ENCODE assay signal across 8 mouse cellular contexts in the genomic region with DNA sequence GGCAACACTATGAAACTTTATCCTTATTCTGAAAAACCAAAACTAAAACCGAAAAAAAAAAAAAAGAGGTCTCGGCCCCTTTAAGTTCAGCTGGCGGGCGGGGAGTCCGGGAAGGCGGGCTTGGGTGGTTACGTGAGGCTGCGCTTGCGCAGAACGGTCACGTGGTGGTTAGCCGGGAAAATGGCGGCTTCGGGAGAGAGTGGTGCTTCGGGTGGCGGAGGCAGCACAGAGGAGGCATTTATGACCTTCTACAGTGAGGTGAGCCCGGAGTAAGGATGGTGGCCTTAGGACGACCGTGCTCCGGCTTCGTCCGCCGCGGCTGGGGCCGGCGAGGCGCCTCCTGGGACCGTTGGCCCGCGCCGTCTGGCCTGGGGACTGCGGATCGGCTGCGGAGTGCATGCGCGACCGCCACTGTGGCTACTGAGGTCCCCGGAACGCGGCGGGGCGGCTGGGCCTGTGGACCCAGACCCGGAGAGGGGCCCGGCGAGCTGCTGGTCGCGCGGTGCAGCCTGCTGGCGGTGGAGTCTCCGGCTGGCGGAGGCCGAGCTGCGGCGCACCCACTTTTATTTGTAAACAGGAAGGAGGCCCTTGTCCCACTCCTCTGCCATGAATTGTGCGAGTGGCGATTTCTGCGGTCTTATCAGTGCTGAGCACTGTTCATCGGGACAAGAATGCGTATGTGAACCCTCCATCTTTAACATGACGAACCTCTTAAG. TPM values are rescaled to one million over a fixed set of nuclear protein-coding genes. Genes with fewer than 3 reads are reported as not detected.
A peak's percentile ranks its signal among the peaks of the same experiment; 100 is the strongest.
DNase-seq lines count a peak whose midpoint lies in the region; ATAC-seq and TF ChIP-seq lines count a peak whose summit lies in the region.

A gene (plus strand): TSS at position 145 of the 716 bp plus-strand sequence.

- H3K9me3 ChIP-seq in ES-E14 (ENCODE audit: control insufficient read depth, insufficient read depth, low read depth, low read length) = no peaks in the 10 kb centered on the region
- H3K9me3 ChIP-seq in forebrain, embryonic 16.5 days (ENCODE audit: control insufficient read depth, low read length) = no peaks in the 10 kb centered on the region
- no peaks in the 10 kb centered on the region for H3K9me3 ChIP-seq in lung, embryonic 14.5 days (ENCODE audit: low read depth, low read length)

- H3K9ac ChIP-seq in ES-E14 (ENCODE audit: insufficient read depth, low read depth, low read length, poor library complexity, severe bottlenecking) = peak within 1 kb of the TSS; percentile 96
- peak within 1 kb of the TSS; percentile 90 for H3K9ac ChIP-seq in forebrain, embryonic 16.5 days (replicated peaks; ENCODE audit: low read depth, low read length)
- peak within 1 kb of the TSS; percentile 94 for H3K9ac ChIP-seq in lung, embryonic 14.5 days

- under 1% methylated on average over 60 of the region's 60 CpGs for WGBS in forebrain, embryonic 16.5 days
- WGBS in lung, embryonic 14.5 days = under 1% methylated on average over 60 of the region's 60 CpGs
- under 1% methylated on average over 60 of the region's 60 CpGs for WGBS in olfactory bulb, adult 2 months
- WGBS in thymus, adult 2 months = under 1% methylated on average over 60 of the region's 60 CpGs

- H3K27ac ChIP-seq in ES-E14 (ENCODE audit: insufficient read depth, low read depth, low read length, poor library complexity, severe bottlenecking) = peak within 1 kb of the TSS; percentile 90
- peak within 1 kb of the TSS; percentile 73 for H3K27ac ChIP-seq in forebrain, embryonic 16.5 days (ENCODE audit: low read length)
- H3K27ac ChIP-seq in layer of hippocampus, adult 2 months = peak within 1 kb of the TSS; percentile 92
- peak within 1 kb of the TSS; percentile 84 for H3K27ac ChIP-seq in lung, embryonic 14.5 days (ENCODE audit: low read depth)
- H3K27ac ChIP-seq in olfactory bulb, adult 2 months (ENCODE audit: insufficient read depth, low read depth, low read length) = peak within 1 kb of the TSS; percentile 76
- H3K27ac ChIP-seq in thymus, adult 2 months (ENCODE audit: control insufficient read depth, insufficient read depth, low read length) = no peak within 1 kb of the TSS

- peak; percentile 92 for DNase-seq in ES-E14 (ENCODE audit: low read depth, low spot score)
- DNase-seq in cerebellum, adult 11-12 months = peak; percentile 91
- DNase-seq in heart, postnatal 36 days = peak; percentile 93 to 96
- DNase-seq in layer of hippocampus, adult 2 months (ENCODE audit: low spot score in 2 of 2) = peak; percentile 93 to 95
- DNase-seq in lung, embryonic 14.5 days = peak; percentile 98
- DNase-seq in thymus, adult 2 months = peak; percentile 96

- TF ChIP-seq POLR2A in olfactory bulb, adult 2 months (IDR thresholded peaks at IDR 0.05; ENCODE audit: insufficient read depth, low read depth, low read length) = peak; percentile 76
- peak; percentile 74; the same call in 1 of the 2 replicates for TF ChIP-seq POLR2A in thymus, adult 2 months (IDR thresholded peaks at IDR 0.05; ENCODE audit: control insufficient read depth, extremely low read depth, insufficient read depth, low read length, poor library complexity)

- H3K27me3 ChIP-seq in forebrain, embryonic 16.5 days (replicated peaks; ENCODE audit: control insufficient read depth, insufficient read depth, low read length) = no peaks in the 10 kb centered on the region
- H3K27me3 ChIP-seq in lung, embryonic 14.5 days (ENCODE audit: insufficient read depth, low read length) = no peaks in the 10 kb centered on the region
- no peaks in the 10 kb centered on the region for H3K27me3 ChIP-seq in thymus, adult 2 months (ENCODE audit: control insufficient read depth, insufficient read depth, low read length)

- H3K4me2 ChIP-seq in forebrain, embryonic 16.5 days (ENCODE audit: low read length) = peak within 1 kb of the TSS; percentile 75
- H3K4me2 ChIP-seq in lung, embryonic 14.5 days = peak within 1 kb of the TSS; percentile 71

- intact Hi-C loops in heart, postnatal 36 days (cut with DNase I) = no loop called here

- ATAC-seq in forebrain, embryonic 16.5 days = peak; percentile 75
- peak; percentile 76 for ATAC-seq in lung, embryonic 14.5 days (ENCODE audit: insufficient read depth)

- peaks cover 7 to 8% of the 10 kb centered on the region in 2 experiments for H3K4me1 ChIP-seq in ES-E14 (ENCODE audit: control insufficient read depth in 2 of 2, insufficient read depth in 2 of 2, low read length in 2 of 2, poor library complexity in 1 of 2)
- peaks cover 36% of the 10 kb centered on the region for H3K4me1 ChIP-seq in forebrain, embryonic 16.5 days (replicated peaks; ENCODE audit: control insufficient read depth, insufficient read depth, low read length)
- peaks cover 20% of the 10 kb centered on the region for H3K4me1 ChIP-seq in lung, embryonic 14.5 days (ENCODE audit: insufficient read depth)
- peaks cover 8% of the 10 kb centered on the region; the same call in 1 of the 2 replicates for H3K4me1 ChIP-seq in olfactory bulb, adult 2 months (ENCODE audit: control insufficient read depth, insufficient read depth, low read length)
- peaks cover 13% of the 10 kb centered on the region for H3K4me1 ChIP-seq in thymus, adult 2 months (replicated peaks; ENCODE audit: control insufficient read depth, insufficient read depth, low read length)

- in situ Hi-C loops in ES-E14 (cut with MboI; ENCODE audit: low sequenced_read_pairs in 2 of 2, unreplicated experiment in 2 of 2) = no loop called here

- H3K4me3 ChIP-seq in ES-E14 (ENCODE audit: insufficient read depth in 1 of 2, low read depth in 1 of 2, low read length in 2 of 2, poor library complexity in 1 of 2, severe bottlenecking in 1 of 2) = peak within 1 kb of the TSS; percentile 88 to 92
- H3K4me3 ChIP-seq in forebrain, embryonic 16.5 days (replicated peaks; ENCODE audit: low read length) = peak within 1 kb of the TSS; percentile 97
- H3K4me3 ChIP-seq in layer of hippocampus, adult 2 months = peak within 1 kb of the TSS; percentile 98
- H3K4me3 ChIP-seq in lung, embryonic 14.5 days (ENCODE audit: low read depth, low read length) = peak within 1 kb of the TSS; percentile 100
- H3K4me3 ChIP-seq in olfactory bulb, adult 2 months (ENCODE audit: insufficient read depth, low read depth, low read length) = peak within 1 kb of the TSS; percentile 95
- peak within 1 kb of the TSS; percentile 84 for H3K4me3 ChIP-seq in thymus, adult 2 months (ENCODE audit: control insufficient read depth, insufficient read depth, low read length)

- peaks cover 13% of the 10 kb centered on the region for H3K36me3 ChIP-seq in ES-E14 (ENCODE audit: control insufficient read depth, insufficient read depth, low read length, poor library complexity, severe bottlenecking)
- peaks cover 7% of the 10 kb centered on the region for H3K36me3 ChIP-seq in forebrain, embryonic 16.5 days (ENCODE audit: control insufficient read depth, insufficient read depth)
- peaks cover 35% of the 10 kb centered on the region for H3K36me3 ChIP-seq in lung, embryonic 14.5 days (ENCODE audit: insufficient read depth)
- H3K36me3 ChIP-seq in thymus, adult 2 months (ENCODE audit: control insufficient read depth, insufficient read depth, low read length) = peaks cover 10% of the 10 kb centered on the region; the same call in 1 of the 2 replicates

- TF ChIP-seq CTCF in layer of hippocampus, adult 2 months (conservative IDR thresholded peaks at IDR 0.05) = no peak
- TF ChIP-seq CTCF in lung, embryonic 14.5 days (IDR thresholded peaks at IDR 0.05; ENCODE audit: low read depth) = no peak
- TF ChIP-seq CTCF in olfactory bulb, adult 2 months (IDR thresholded peaks at IDR 0.05; ENCODE audit: insufficient read depth, low read depth, low read length) = no peak
- no peak for TF ChIP-seq CTCF in thymus, adult 2 months (IDR thresholded peaks at IDR 0.05; ENCODE audit: borderline replicate concordance, control insufficient read depth, extremely low read depth, insufficient read depth, low read length, poor library complexity)

TF ChIP-seq in ES-E14, 5 proteins besides CTCF, POLR2A, EP300 and RAD21:
- TF ChIP-seq MAFK (IDR thresholded peaks at IDR 0.05; ENCODE audit: insufficient read depth, low read depth, low read length) (0 out of 2 replicates have a peak, but pooled peaks have one; percentile 1), HCFC1 (IDR thresholded peaks at IDR 0.05; ENCODE audit: borderline replicate concordance, insufficient read depth, low read length) (peak; percentile 30; the same call in 1 of the 2 replicates), ZNF384 (IDR thresholded peaks at IDR 0.05; ENCODE audit: low read depth, low read length) (peak; percentile 97), ZC3H11A (IDR thresholded peaks at IDR 0.05; ENCODE audit: borderline replicate concordance, low read depth, low read length) (no peak)

RNA-seq across cellular contexts. Expression of the gene that starts here (rescaled TPM):
- 127 and 167 TPM in 2 replicates for total RNA-seq in ES-E14 (2012; rRNA removed)
- 132 and 140 TPM in 2 replicates for polyA plus RNA-seq in forebrain, embryonic 16.5 days (2015; fragmentation: Nextera tagmentation; extraction: Ambion mirVana)
- 10 to 100 TPM; 50.9 to 63.2 TPM for total RNA-seq in heart, postnatal 36 days (2021)
- 10 to 100 TPM; 87.9 to 92.9 TPM for total RNA-seq in layer of hippocampus, adult 2 months (2021)
- 191 TPM in 2 replicates for polyA plus RNA-seq in lung, embryonic 14.5 days (2014; fragmentation: Nextera tagmentation; extraction: Ambion mirVana)
- 577 TPM in 1 of 2 replicates, not detected in the other for polyA plus RNA-seq in olfactory bulb, adult 2 months (2012; ENCODE audit: insufficient read depth, insufficient read length, low replicate concordance, missing spikeins)
- polyA plus RNA-seq in thymus, adult 2 months (2012; rRNA removed) = 45.6 and 46.4 TPM in 2 replicates
